Mouse (Mus musculus) C2C12 (cell line): ENCODE data around the gene Gatb. TPM values are rescaled to one million over a fixed set of nuclear protein-coding genes. Genes with fewer than 3 reads are reported as not detected.
A peak's percentile ranks its signal among the peaks of the same experiment; 100 is the strongest.

Experiments
- H3K27me3 ChIP-seq: one replicate; pipeline ENCODE4 v1.6.1; 2011; ENCODE audit not compliant: control insufficient read depth, insufficient read depth, insufficient read length
- H3K36me3 ChIP-seq: one replicate; pipeline ENCODE4 v1.6.1; 2011; ENCODE audit not compliant: control insufficient read depth, insufficient read depth
- H3K4me3 ChIP-seq: one replicate; pipeline ENCODE4 v1.5.1; 2011; ENCODE audit warnings: mild to moderate bottlenecking, control low read depth; ENCODE audit not compliant: poor library complexity, insufficient read depth, severe bottlenecking
- H3K79me2 ChIP-seq: one replicate; pipeline ENCODE4 v1.6.1; 2011; ENCODE audit not compliant: control insufficient read depth, insufficient read depth
- H3K79me3 ChIP-seq: one replicate; pipeline ENCODE4 v1.6.1; 2011; ENCODE audit warnings: low read depth, control low read depth
- H3ac ChIP-seq: one replicate; pipeline ENCODE3; 2011; ENCODE audit warnings: low read depth; ENCODE audit not compliant: control insufficient read depth, insufficient read length
- CEBPB ChIP-seq: IDR thresholded peaks from one replicate; pipeline ENCODE4 v1.6.1; 2011; ENCODE audit warnings: low read depth, mild to moderate bottlenecking, control low read depth, moderate library complexity
- CTCF ChIP-seq: IDR thresholded peaks from one replicate; pipeline ENCODE4 v1.5.1; 2011; ENCODE audit not compliant: control insufficient read depth, insufficient read depth, insufficient read length
- FOSL1 ChIP-seq: IDR thresholded peaks from one replicate; pipeline ENCODE4 v1.8.0; 2011; ENCODE audit warnings: mild to moderate bottlenecking, low read length; ENCODE audit not compliant: poor library complexity, insufficient read depth, severe bottlenecking
- MAX ChIP-seq: IDR thresholded peaks from one replicate; pipeline ENCODE4 v1.6.1; 2011; ENCODE audit warnings: mild to moderate bottlenecking, control low read depth
- MYOD1 ChIP-seq: IDR thresholded peaks from one replicate; pipeline ENCODE4 v1.6.1; 2011; ENCODE audit warnings: low read depth; ENCODE audit not compliant: control insufficient read depth, insufficient read length
- MYOG ChIP-seq: IDR thresholded peaks from one replicate; pipeline ENCODE4 v1.6.1; 2011; ENCODE audit not compliant: control insufficient read depth, insufficient read length; ENCODE audit errors: extremely low read depth
- USF1 ChIP-seq: IDR thresholded peaks from one replicate; pipeline ENCODE4 v1.6.1; 2011; ENCODE audit warnings: low read depth, mild to moderate bottlenecking, control low read depth, moderate library complexity
- polyA plus RNA-seq: library from polyadenylated mRNA; unstranded; fragments of >200 nt; fragmentation: generic; extraction: Trizol; gene quantifications from one replicate; pipeline ENCODE4 v1.2.1, GENCODE M21; 2012; ENCODE audit warnings: missing spikeins

Gatb gene
- polyA plus RNA-seq, 1 experiment, result 12.2 TPM

- TF ChIP-seq MAX (no peak), MYOD1 (no peak), FOSL1 (no peak), CEBPB (no peak), CTCF (no peak)
- Histone ChIP-seq H3K79me2 (no peaks in the 10 kb centered on the region), H3K4me3 (no peak overlapping the region)
Measured at GRCm38 (mm10) chr3:85619345-85619744, 45.4 kb downstream of the Gatb start.

GRCm38 (mm10) chr3:85619751-85620150, 45.8 kb downstream of the Gatb start:
- H3K79me3 ChIP-seq, result no peaks in the 10 kb centered on the region
- no peak overlapping the region for H3K4me3 ChIP-seq
- H3ac ChIP-seq, result no peak overlapping the region
- peaks cover 9% of the 10 kb centered on the region for H3K36me3 ChIP-seq
- TF ChIP-seq USF1 (no peak), MAX (no peak)
- no peaks in the 10 kb centered on the region for H3K79me2 ChIP-seq
- H3K27me3 ChIP-seq, result no peaks in the 10 kb centered on the region

More at GRCm38 (mm10) chr3:85619345-85619744, 45.4 kb downstream of the Gatb start:
- no peaks in the 10 kb centered on the region for H3K79me3 ChIP-seq
- peaks cover 9% of the 10 kb centered on the region for H3K36me3 ChIP-seq
- no peak overlapping the region for H3ac ChIP-seq
- no peaks in the 10 kb centered on the region for H3K27me3 ChIP-seq

- H3ac ChIP-seq, result no peak overlapping the region
- H3K4me3 ChIP-seq, result no peak overlapping the region
- no peaks in the 10 kb centered on the region for H3K27me3 ChIP-seq
- H3K79me2 ChIP-seq, result no peaks in the 10 kb centered on the region
- no peak for TF ChIP-seq CEBPB
- no peak for TF ChIP-seq USF1
- TF ChIP-seq FOSL1, result peak; percentile 15
- no peak for TF ChIP-seq CTCF
- no peak for TF ChIP-seq MYOG
- peak; percentile 96 for TF ChIP-seq MYOD1
- no peak for TF ChIP-seq MAX
- no peaks in the 10 kb centered on the region for H3K79me3 ChIP-seq
- no peaks in the 10 kb centered on the region for H3K36me3 ChIP-seq
Measured at GRCm38 (mm10) chr3:85629895-85630510, 56.1 kb downstream of the Gatb start.

- no peaks in the 10 kb centered on the region for H3K27me3 ChIP-seq
- H3ac ChIP-seq, result no peak overlapping the region
- no peaks in the 10 kb centered on the region for H3K79me2 ChIP-seq
- H3K4me3 ChIP-seq, result no peak overlapping the region
- H3K79me3 ChIP-seq, result no peaks in the 10 kb centered on the region
- TF ChIP-seq MAX, result no peak
- H3K36me3 ChIP-seq, result no peaks in the 10 kb centered on the region
Measured at GRCm38 (mm10) chr3:85633733-85634132, 59.8 kb downstream of the Gatb start.

- no peaks in the 10 kb centered on the region for H3K27me3 ChIP-seq
- no peak overlapping the region for H3ac ChIP-seq
- TF ChIP-seq CTCF (no peak), MYOG (no peak), FOSL1 (no peak)
- H3K79me2 ChIP-seq, result no peaks in the 10 kb centered on the region
- H3K79me3 ChIP-seq, result no peaks in the 10 kb centered on the region
- H3K36me3 ChIP-seq, result no peaks in the 10 kb centered on the region
- no peak overlapping the region for H3K4me3 ChIP-seq
Measured at GRCm38 (mm10) chr3:85634389-85635125, 60.6 kb downstream of the Gatb start.

- Histone ChIP-seq H3K79me3 (no peaks in the 10 kb centered on the region), H3K27me3 (no peaks in the 10 kb centered on the region), H3ac (no peak overlapping the region), H3K4me3 (no peak overlapping the region), H3K36me3 (no peaks in the 10 kb centered on the region), H3K79me2 (no peaks in the 10 kb centered on the region)
- TF ChIP-seq MYOG, result no peak
- TF ChIP-seq CTCF, result no peak
- TF ChIP-seq USF1, result no peak
- no peak for TF ChIP-seq FOSL1
- TF ChIP-seq MAX, result no peak
- TF ChIP-seq MYOD1, result no peak
- TF ChIP-seq CEBPB, result no peak
Measured at GRCm38 (mm10) chr3:85635126-85635419, 61.2 kb downstream of the Gatb start.

GRCm38 (mm10) chr3:85635591-85635990, 61.7 kb downstream of the Gatb start:
- TF ChIP-seq USF1 (no peak), FOSL1 (no peak), MYOG (no peak), CEBPB (no peak)

More at GRCm38 (mm10) chr3:85635591-85635990, 61.7 kb downstream of the Gatb start:
- no peaks in the 10 kb centered on the region for H3K27me3 ChIP-seq
- no peaks in the 10 kb centered on the region for H3K36me3 ChIP-seq
- no peaks in the 10 kb centered on the region for H3K79me3 ChIP-seq
- H3K4me3 ChIP-seq, result no peak overlapping the region
- H3K79me2 ChIP-seq, result no peaks in the 10 kb centered on the region
- H3ac ChIP-seq, result no peak overlapping the region
